Comparison of ENCODE assay signal across 16 mouse cellular contexts in the genomic region with DNA sequence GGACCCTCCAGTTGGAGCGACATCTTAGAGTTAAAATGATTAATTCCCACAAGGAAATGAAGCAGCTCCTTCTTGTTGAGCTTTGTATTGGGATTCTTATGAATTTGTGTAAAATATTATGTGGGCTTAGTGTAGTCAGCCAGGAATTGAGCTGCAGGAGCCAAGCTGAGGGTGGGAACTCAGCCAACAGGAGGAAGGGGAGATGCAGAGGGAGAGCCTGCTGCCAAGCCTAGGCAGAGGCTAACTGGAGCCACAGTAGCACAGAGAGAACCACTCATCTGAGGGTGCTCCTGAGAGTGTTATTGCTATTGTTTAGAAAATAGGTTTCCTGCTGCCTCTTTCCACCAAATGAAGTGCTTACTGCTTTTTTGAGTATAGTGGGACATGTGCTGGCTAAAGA.
DNase-seq lines count a peak whose midpoint lies in the region; ATAC-seq and TF ChIP-seq lines count a peak whose summit lies in the region.
"Had no signal": no experiment of that assay in that cellular context is flagged by ENCODE, and none has a peak within 500 bp of the region (broad histone marks: within the 10 kb centered on the region; RNA-seq: fewer than 3 reads in every experiment).

No protein-coding gene starts in this region.

- H3K9ac ChIP-seq in embryonic facial prominence, embryonic 14.5 days (ENCODE audit: low read depth, low read length), result no peak overlapping the region
- H3K9ac ChIP-seq in liver, embryonic 11.5 days (ENCODE audit: low read depth, low read length), result no peak overlapping the region
- H3K9ac ChIP-seq: neural tube, embryonic 15.5 days had no signal

- DNase-seq in embryonic facial prominence, embryonic 14.5 days (ENCODE audit: low spot score), result peak; percentile 64
- DNase-seq in embryonic facial prominence, embryonic 10.5 days (ENCODE audit: low spot score), result no peak
- peak; percentile 29 to 49 for DNase-seq in layer of hippocampus, postnatal 10 days (ENCODE audit: low spot score in 2 of 2)
- DNase-seq in layer of hippocampus, adult 2 months (ENCODE audit: low spot score in 2 of 2), result no peak
- peak; percentile 25 for DNase-seq in lung, postnatal 10 days
- DNase-seq in lung, adult 18-20 months, result no peak
- peak; percentile 36 for DNase-seq in adipocyte (ENCODE audit: low spot score)
- DNase-seq in liver, embryonic 11.5 days (ENCODE audit: low spot score), result no peak
- DNase-seq: adrenal gland, postnatal 25 days; cerebellum, adult 8-10 months; heart, adult 18-20 months; kidney, adult 9 months; liver; lung, postnatal 14 days had no signal

- H3K4me3 ChIP-seq in embryonic facial prominence, embryonic 14.5 days (ENCODE audit: low read depth, low read length), result no peak overlapping the region
- H3K4me3 ChIP-seq in embryonic facial prominence, embryonic 10.5 days, result no peak overlapping the region
- no peak overlapping the region for H3K4me3 ChIP-seq in layer of hippocampus, adult 2 months
- no peak overlapping the region for H3K4me3 ChIP-seq in liver, embryonic 11.5 days (ENCODE audit: low read depth, low read length)
- H3K4me3 ChIP-seq: myocyte; neural tube, embryonic 15.5 days had no signal

- ATAC-seq in embryonic facial prominence, embryonic 14.5 days (ENCODE audit: low read depth), result no peak
- no peak for ATAC-seq in liver, embryonic 11.5 days (replicated peaks; ENCODE audit: low FRiP score)

- no peaks in the 10 kb centered on the region for H3K27me3 ChIP-seq in embryonic facial prominence, embryonic 14.5 days (replicated peaks; ENCODE audit: control insufficient read depth, insufficient read depth, low read length)
- no peaks in the 10 kb centered on the region for H3K27me3 ChIP-seq in embryonic facial prominence, embryonic 10.5 days (replicated peaks; ENCODE audit: low read depth, poor library complexity, severe bottlenecking)
- H3K27me3 ChIP-seq in liver, embryonic 11.5 days (replicated peaks; ENCODE audit: control insufficient read depth, insufficient read depth, low read length), result no peaks in the 10 kb centered on the region
- H3K27me3 ChIP-seq: neural tube, embryonic 15.5 days had no signal

- H3K4me2 ChIP-seq in embryonic facial prominence, embryonic 14.5 days (ENCODE audit: low read depth, low read length), result no peak overlapping the region
- no peak overlapping the region for H3K4me2 ChIP-seq in liver, embryonic 11.5 days
- H3K4me2 ChIP-seq: neural tube, embryonic 15.5 days had no signal

- no peaks in the 10 kb centered on the region for H3K36me3 ChIP-seq in embryonic facial prominence, embryonic 14.5 days (ENCODE audit: control insufficient read depth, insufficient read depth, low read length)
- H3K36me3 ChIP-seq in embryonic facial prominence, embryonic 10.5 days (replicated peaks), result no peaks in the 10 kb centered on the region
- no peaks in the 10 kb centered on the region for H3K36me3 ChIP-seq in liver, embryonic 11.5 days (ENCODE audit: control insufficient read depth, insufficient read depth, low read length)
- H3K36me3 ChIP-seq: neural tube, embryonic 15.5 days had no signal

- no peak overlapping the region for H3K27ac ChIP-seq in embryonic facial prominence, embryonic 14.5 days (replicated peaks; ENCODE audit: low read depth, low read length)
- no peak overlapping the region for H3K27ac ChIP-seq in embryonic facial prominence, embryonic 10.5 days (replicated peaks)
- no peak overlapping the region for H3K27ac ChIP-seq in layer of hippocampus, adult 2 months
- no peak overlapping the region for H3K27ac ChIP-seq in liver, embryonic 11.5 days (ENCODE audit: low read depth, low read length)
- H3K27ac ChIP-seq: neural tube, embryonic 15.5 days had no signal

- no peaks in the 10 kb centered on the region for H3K9me3 ChIP-seq in embryonic facial prominence, embryonic 14.5 days (ENCODE audit: control insufficient read depth, low read length)
- no peaks in the 10 kb centered on the region for H3K9me3 ChIP-seq in embryonic facial prominence, embryonic 10.5 days
- no peaks in the 10 kb centered on the region for H3K9me3 ChIP-seq in liver, embryonic 11.5 days (ENCODE audit: control insufficient read depth, low read length)
- H3K9me3 ChIP-seq: neural tube, embryonic 15.5 days had no signal

- no peak for TF ChIP-seq CTCF in layer of hippocampus, adult 2 months (conservative IDR thresholded peaks at IDR 0.05)

- peaks cover 6% of the 10 kb centered on the region; the same call in 1 of the 2 replicates for H3K4me1 ChIP-seq in embryonic facial prominence, embryonic 14.5 days (ENCODE audit: control insufficient read depth, insufficient read depth, low read length)
- H3K4me1 ChIP-seq in embryonic facial prominence, embryonic 10.5 days, result no peaks in the 10 kb centered on the region
- no peaks in the 10 kb centered on the region for H3K4me1 ChIP-seq in liver, embryonic 11.5 days (replicated peaks; ENCODE audit: control insufficient read depth, insufficient read depth, low read length)

- 64% methylated on average over 1 of the region's 1 CpGs for WGBS in embryonic facial prominence, embryonic 14.5 days
- WGBS in embryonic facial prominence, embryonic 10.5 days, result 75% methylated on average over 1 of the region's 1 CpGs
- 70% methylated on average over 1 of the region's 1 CpGs for WGBS in liver, embryonic 11.5 days

Comparison
In these comparisons a context has a peak if more than half of its experiments do, and no peak if none do; other contexts are left out.
1. DNase-seq: peak in embryonic facial prominence, embryonic 14.5 days (single experiment), layer of hippocampus, postnatal 10 days (2 of 2), lung, postnatal 10 days (single experiment) and adipocyte (single experiment); none in embryonic facial prominence, embryonic 10.5 days (single experiment), layer of hippocampus, adult 2 months (0 of 2), lung, adult 18-20 months (0 of 2) and liver, embryonic 11.5 days (single experiment).